Comparison of ENCODE assay signal across 9 mouse cellular contexts in genomic region chr5:30072377-30072776, GRCm38 (mm10). TPM values are rescaled to one million over a fixed set of nuclear protein-coding genes. Genes with fewer than 3 reads are reported as not detected.
DNase-seq lines count a peak whose midpoint lies in the region; ATAC-seq and TF ChIP-seq lines count a peak whose summit lies in the region.
"Had no signal": no experiment of that assay in that cellular context is flagged by ENCODE, and none has a peak within 500 bp of the region (broad histone marks: within the 10 kb centered on the region; RNA-seq: fewer than 3 reads in every experiment).

No protein-coding gene starts in this region.

- WGBS in kidney, embryonic 15.5 days = 23% methylated on average over 3 of the region's 3 CpGs
- WGBS in intestine, embryonic 14.5 days = 34% methylated on average over 3 of the region's 3 CpGs
- WGBS in neural tube, embryonic 12.5 days = 67% methylated on average over 3 of the region's 3 CpGs

- H3K27me3 ChIP-seq in kidney, embryonic 15.5 days = no peaks in the 10 kb centered on the region
- no peaks in the 10 kb centered on the region for H3K27me3 ChIP-seq in intestine, embryonic 14.5 days (replicated peaks; ENCODE audit: control insufficient read depth, insufficient read depth, low read length)
- H3K27me3 ChIP-seq in neural tube, embryonic 12.5 days (replicated peaks) = no peaks in the 10 kb centered on the region

- no peak for DNase-seq in kidney, postnatal 14 days
- peak; percentile 10 for DNase-seq in brain, embryonic 14.5 days (ENCODE audit: low read depth)
- DNase-seq in intestine, embryonic 14.5 days (ENCODE audit: low spot score) = peak; percentile 60
- no peak for DNase-seq in right cerebral cortex, postnatal 25 days
- no peak for DNase-seq in c-Kit-positive CD71-positive TER-119-positive erythroid progenitor cells, embryonic 14.5 days (ENCODE audit: low spot score)
- DNase-seq in gastrocnemius, adult 8-10 months (ENCODE audit: low spot score in 2 of 2) = no peak
- DNase-seq: gastrocnemius, postnatal 25 days had no signal

- H3K4me3 ChIP-seq in kidney, embryonic 15.5 days (replicated peaks) = peak overlapping the region; percentile 87
- peak overlapping the region; percentile 87 for H3K4me3 ChIP-seq in intestine, embryonic 14.5 days (ENCODE audit: low read depth, low read length)
- peak overlapping the region; percentile 66 for H3K4me3 ChIP-seq in neural tube, embryonic 12.5 days

- no peak for TF ChIP-seq POLR2A in brain, embryonic 14.5 days (IDR thresholded peaks at IDR 0.05; ENCODE audit: borderline replicate concordance, extremely low read depth, insufficient read depth, insufficient read length, poor library complexity, severe bottlenecking)

- H3K9me3 ChIP-seq in kidney, embryonic 15.5 days (replicated peaks) = no peaks in the 10 kb centered on the region
- H3K9me3 ChIP-seq in intestine, embryonic 14.5 days (ENCODE audit: control insufficient read depth, low read length) = no peaks in the 10 kb centered on the region
- no peaks in the 10 kb centered on the region for H3K9me3 ChIP-seq in neural tube, embryonic 12.5 days

- peak; percentile 55; the same call in 1 of the 2 replicates for ATAC-seq in kidney, embryonic 15.5 days (replicated peaks; ENCODE audit: low FRiP score)
- ATAC-seq in intestine, embryonic 14.5 days (replicated peaks; ENCODE audit: low FRiP score, low TSS enrichment, low read depth) = peak; percentile 34; the same call in 1 of the 2 replicates
- ATAC-seq in neural tube, embryonic 12.5 days (ENCODE audit: low FRiP score, low read depth) = no peak

- H3K27ac ChIP-seq in kidney, embryonic 15.5 days = no peak overlapping the region
- H3K27ac ChIP-seq in intestine, embryonic 14.5 days (ENCODE audit: low read depth) = peak overlapping the region; percentile 84; the same call in 1 of the 2 replicates
- no peak overlapping the region for H3K27ac ChIP-seq in neural tube, embryonic 12.5 days

- H3K4me2 ChIP-seq in kidney, embryonic 15.5 days = peak overlapping the region; percentile 83
- peak overlapping the region; percentile 79 for H3K4me2 ChIP-seq in intestine, embryonic 14.5 days (ENCODE audit: low read length)
- H3K4me2 ChIP-seq in neural tube, embryonic 12.5 days (replicated peaks) = peak overlapping the region; percentile 73

- TF ChIP-seq CTCF in brain, embryonic 14.5 days (IDR thresholded peaks at IDR 0.05; ENCODE audit: borderline replicate concordance, extremely low read depth, insufficient read depth, insufficient read length) = no peak

- H3K36me3 ChIP-seq in kidney, embryonic 15.5 days = peaks cover 45% of the 10 kb centered on the region
- peaks cover 40% of the 10 kb centered on the region for H3K36me3 ChIP-seq in intestine, embryonic 14.5 days (ENCODE audit: control insufficient read depth, insufficient read depth, low read length)
- peaks cover 24% of the 10 kb centered on the region for H3K36me3 ChIP-seq in neural tube, embryonic 12.5 days

- H3K4me1 ChIP-seq in kidney, embryonic 15.5 days = peaks cover 27% of the 10 kb centered on the region
- no peaks in the 10 kb centered on the region; the same call in 1 of the 2 replicates for H3K4me1 ChIP-seq in intestine, embryonic 14.5 days (replicated peaks; ENCODE audit: control insufficient read depth, insufficient read depth, low read length)
- 0 out of 2 replicates have a peak, but pooled peaks cover 6% of the 10 kb centered on the region for H3K4me1 ChIP-seq in neural tube, embryonic 12.5 days

- H3K9ac ChIP-seq in kidney, embryonic 15.5 days = peak overlapping the region; percentile 81
- H3K9ac ChIP-seq in intestine, embryonic 14.5 days (ENCODE audit: low read length) = peak overlapping the region; percentile 88
- H3K9ac ChIP-seq in neural tube, embryonic 12.5 days = peak overlapping the region; percentile 76

RNA-seq across cellular contexts. Expression of gene Tyms, which starts 1.0 kb away (rescaled TPM):
- polyA plus RNA-seq in kidney, embryonic 15.5 days (2015; fragmentation: Nextera tagmentation; extraction: Ambion mirVana) = 305 and 313 TPM in 2 replicates
- polyA plus RNA-seq in brain, embryonic 14.5 days (2012; rRNA removed) = 43.0 and 72.7 TPM in 2 replicates
- 286 and 317 TPM in 2 replicates for polyA plus RNA-seq in intestine, embryonic 14.5 days (2014; fragmentation: Nextera tagmentation; extraction: Ambion mirVana)
- polyA plus RNA-seq in neural tube, embryonic 12.5 days (2016; fragmentation: Nextera tagmentation; extraction: Ambion mirVana) = 140 and 151 TPM in 2 replicates
- total RNA-seq in gastrocnemius, adult 8-10 months (2022) = 1 to 10 TPM in 1 of 4 experiments, under 1 TPM in 3; 0.51 to 1.0 (median 0.71) TPM

RNA-seq across cellular contexts. Expression of gene Garem2, which starts 32.6 kb away (rescaled TPM):
- polyA plus RNA-seq in kidney, embryonic 15.5 days (2015; fragmentation: Nextera tagmentation; extraction: Ambion mirVana) = 0.55 and 0.62 TPM in 2 replicates
- 33.4 and 36.6 TPM in 2 replicates for polyA plus RNA-seq in brain, embryonic 14.5 days (2012; rRNA removed)
- 0.60 and 0.79 TPM in 2 replicates for polyA plus RNA-seq in intestine, embryonic 14.5 days (2014; fragmentation: Nextera tagmentation; extraction: Ambion mirVana)
- polyA plus RNA-seq in neural tube, embryonic 12.5 days (2016; fragmentation: Nextera tagmentation; extraction: Ambion mirVana) = 28.2 and 31.0 TPM in 2 replicates
- total RNA-seq in gastrocnemius, adult 8-10 months (2022) = not detected
- total RNA-seq: gastrocnemius, postnatal 25 days had no signal

RNA-seq across cellular contexts. Expression of gene 3110082J24Rik, which starts 33.5 kb away (rescaled TPM):
- not detected in 2 replicates for polyA plus RNA-seq in kidney, embryonic 15.5 days (2015; fragmentation: Nextera tagmentation; extraction: Ambion mirVana)
- polyA plus RNA-seq in brain, embryonic 14.5 days (2012; rRNA removed) = 2.9 and 4.3 TPM in 2 replicates
- polyA plus RNA-seq in intestine, embryonic 14.5 days (2014; fragmentation: Nextera tagmentation; extraction: Ambion mirVana) = not detected in 2 replicates
- polyA plus RNA-seq in neural tube, embryonic 12.5 days (2016; fragmentation: Nextera tagmentation; extraction: Ambion mirVana) = 4.0 and 4.5 TPM in 2 replicates
- total RNA-seq in gastrocnemius, adult 8-10 months (2022) = not detected
- total RNA-seq: gastrocnemius, postnatal 25 days had no signal

RNA-seq across cellular contexts. Expression of gene Il6, which starts 59.5 kb away (rescaled TPM):
- 0.12 and 0.23 TPM in 2 replicates for polyA plus RNA-seq in kidney, embryonic 15.5 days (2015; fragmentation: Nextera tagmentation; extraction: Ambion mirVana)
- not detected in 2 replicates for polyA plus RNA-seq in brain, embryonic 14.5 days (2012; rRNA removed)
- polyA plus RNA-seq in intestine, embryonic 14.5 days (2014; fragmentation: Nextera tagmentation; extraction: Ambion mirVana) = 0.39 TPM in 1 of 2 replicates, not detected in the other
- polyA plus RNA-seq in neural tube, embryonic 12.5 days (2016; fragmentation: Nextera tagmentation; extraction: Ambion mirVana) = not detected in 2 replicates
- total RNA-seq in gastrocnemius, adult 8-10 months (2022) = not detected
- total RNA-seq: gastrocnemius, postnatal 25 days had no signal

Comparison
In these comparisons a context has a peak if more than half of its experiments do, and no peak if none do; other contexts are left out.
1. DNase-seq: peak in brain, embryonic 14.5 days (single experiment) and intestine, embryonic 14.5 days (single experiment); none in kidney, postnatal 14 days (single experiment), right cerebral cortex, postnatal 25 days (single experiment), c-Kit-positive CD71-positive TER-119-positive erythroid progenitor cells, embryonic 14.5 days (single experiment) and gastrocnemius, adult 8-10 months (0 of 2).
2. RNA of gene Garem2, which starts 32.6 kb away (polyA plus RNA-seq): 33.4 to 36.6 TPM in brain, embryonic 14.5 days and 28.2 to 31.0 TPM in neural tube, embryonic 12.5 days; 0.55 to 0.62 TPM in kidney, embryonic 15.5 days and 0.60 to 0.79 TPM in intestine, embryonic 14.5 days; every median in the first group is over 10 times any median in the second.
3. Peak in every context shown above with its lines, with median percentiles within 50 percentile points of each other: H3K4me2 ChIP-seq, H3K4me3 ChIP-seq and H3K9ac ChIP-seq.